Mouse (Mus musculus) C2C12 (cell line): Measurements from ENCODE around the gene Lamtor1.

Experiments used
- CEBPB ChIP-seq: IDR thresholded peaks from one replicate; pipeline ENCODE4 v1.6.1; 2011; ENCODE audit warnings: low read depth, mild to moderate bottlenecking, control low read depth, moderate library complexity
- CTCF ChIP-seq: IDR thresholded peaks from one replicate; pipeline ENCODE4 v1.5.1; 2011; ENCODE audit not compliant: control insufficient read depth, insufficient read depth, insufficient read length
- FOSL1 ChIP-seq: IDR thresholded peaks from one replicate; pipeline ENCODE4 v1.8.0; 2011; ENCODE audit warnings: mild to moderate bottlenecking, low read length; ENCODE audit not compliant: poor library complexity, insufficient read depth, severe bottlenecking
- MAX ChIP-seq: IDR thresholded peaks from one replicate; pipeline ENCODE4 v1.6.1; 2011; ENCODE audit warnings: mild to moderate bottlenecking, control low read depth
- MYOD1 ChIP-seq: IDR thresholded peaks from one replicate; pipeline ENCODE4 v1.6.1; 2011; ENCODE audit warnings: low read depth; ENCODE audit not compliant: control insufficient read depth, insufficient read length
- MYOG ChIP-seq: IDR thresholded peaks from one replicate; pipeline ENCODE4 v1.6.1; 2011; ENCODE audit not compliant: control insufficient read depth, insufficient read length; ENCODE audit errors: extremely low read depth
- USF1 ChIP-seq: IDR thresholded peaks from one replicate; pipeline ENCODE4 v1.6.1; 2011; ENCODE audit warnings: low read depth, mild to moderate bottlenecking, control low read depth, moderate library complexity

GRCm38 (mm10) chr7:101870629-101871028 is 35.1 kb upstream of the Lamtor1 start, which contains the start of gene Folr1:
- no peak for TF ChIP-seq USF1
- no peak for TF ChIP-seq CTCF
- TF ChIP-seq MYOD1: no peak
- TF ChIP-seq MYOG: no peak
- no peak for TF ChIP-seq MAX
- TF ChIP-seq CEBPB: no peak
- TF ChIP-seq FOSL1: no peak
